Comparison of ENCODE assay signal across 8 mouse cellular contexts in the genomic region with DNA sequence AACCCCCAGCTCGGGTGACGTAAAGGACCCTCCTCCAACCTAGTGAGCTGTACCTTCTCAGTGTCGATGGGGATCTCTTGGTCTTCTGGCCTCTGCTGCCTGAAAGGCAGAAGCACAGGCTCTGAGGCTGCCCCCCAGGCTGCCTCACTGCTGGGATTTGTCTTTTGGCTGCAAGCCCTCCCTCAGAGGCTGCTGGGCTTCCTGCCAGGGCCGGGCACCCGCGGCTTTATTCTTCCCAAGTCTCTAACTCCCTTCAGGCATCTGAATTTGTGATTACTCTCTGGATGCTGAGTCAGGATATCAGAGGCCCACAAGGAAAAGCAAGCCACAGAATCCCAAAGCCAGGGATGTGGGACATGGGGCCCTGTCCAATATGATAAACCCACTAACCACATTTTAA. TPM values are rescaled to one million over a fixed set of nuclear protein-coding genes. Genes with fewer than 3 reads are reported as not detected.
A peak's percentile ranks its signal among the peaks of the same experiment; 100 is the strongest.
DNase-seq lines count a peak whose midpoint lies in the region; ATAC-seq lines count a peak whose summit lies in the region.
"Had no signal": no experiment of that assay in that cellular context is flagged by ENCODE, and none has a peak within 500 bp of the region (broad histone marks: within the 10 kb centered on the region; RNA-seq: fewer than 3 reads in every experiment).

No protein-coding gene starts in this region.

- 18% methylated on average over 6 of the region's 6 CpGs for WGBS in midbrain, embryonic 13.5 days
- 26% methylated on average over 6 of the region's 6 CpGs for WGBS in midbrain, embryonic 10.5 days

- H3K27me3 ChIP-seq in midbrain, embryonic 13.5 days, result peaks cover 54% of the 10 kb centered on the region
- peaks cover 60% of the 10 kb centered on the region for H3K27me3 ChIP-seq in midbrain, embryonic 10.5 days (ENCODE audit: low read depth, poor library complexity, severe bottlenecking)

- ATAC-seq in midbrain, embryonic 13.5 days, result peak; percentile 62
- ATAC-seq in frontal cortex, adult (ENCODE audit: low TSS enrichment), result peak; percentile 15; the same call in 1 of the 2 replicates

- DNase-seq in midbrain, embryonic 10.5 days (ENCODE audit: low spot score), result no peak
- DNase-seq in cerebellum, adult 8-10 months, result peak; percentile 80
- peak; percentile 77 to 87 for DNase-seq in layer of hippocampus, postnatal 14 days (ENCODE audit: low spot score in 2 of 2)
- DNase-seq in ovary, postnatal 36 days (ENCODE audit: low spot score), result peak; percentile 65
- no peak for DNase-seq in thymus, postnatal 0 days (ENCODE audit: low spot score)

- peaks cover 29% of the 10 kb centered on the region for H3K4me1 ChIP-seq in midbrain, embryonic 13.5 days (replicated peaks)
- peaks cover 24% of the 10 kb centered on the region for H3K4me1 ChIP-seq in midbrain, embryonic 10.5 days

- H3K9ac ChIP-seq in midbrain, embryonic 13.5 days (replicated peaks), result no peak overlapping the region

- H3K9me3 ChIP-seq in midbrain, embryonic 13.5 days, result no peaks in the 10 kb centered on the region
- no peaks in the 10 kb centered on the region for H3K9me3 ChIP-seq in midbrain, embryonic 10.5 days (replicated peaks)

- peak overlapping the region; percentile 44 for H3K27ac ChIP-seq in midbrain, embryonic 13.5 days
- H3K27ac ChIP-seq in midbrain, embryonic 10.5 days (replicated peaks), result no peak overlapping the region

- no peak overlapping the region for H3K4me3 ChIP-seq in midbrain, embryonic 13.5 days (replicated peaks)
- no peak overlapping the region for H3K4me3 ChIP-seq in midbrain, embryonic 10.5 days

- 0 out of 2 replicates have a peak, but pooled peaks cover 3% of the 10 kb centered on the region for H3K36me3 ChIP-seq in midbrain, embryonic 13.5 days
- H3K36me3 ChIP-seq in midbrain, embryonic 10.5 days, result no peaks in the 10 kb centered on the region

- no peak overlapping the region for H3K4me2 ChIP-seq in midbrain, embryonic 13.5 days (replicated peaks)

RNA-seq across cellular contexts. Expression of gene 1700023F06Rik, which starts 6.7 kb away (rescaled TPM):
- polyA plus RNA-seq in midbrain, embryonic 13.5 days (2015; fragmentation: Nextera tagmentation; extraction: Ambion mirVana), result 0.70 and 0.71 TPM in 2 replicates
- 0.10 and 0.11 TPM in 2 replicates for polyA plus RNA-seq in midbrain, embryonic 10.5 days (2016; fragmentation: Nextera tagmentation; extraction: Ambion mirVana)
- 1 to 10 TPM; 1.4 TPM for total RNA-seq in layer of hippocampus, postnatal 14 days (2021)
- polyA plus RNA-seq in thymus, postnatal 0 days (2015; fragmentation: Nextera tagmentation; extraction: Ambion mirVana), result 0.56 and 0.93 TPM in 2 replicates

RNA-seq across cellular contexts. Expression of gene Spata32, which starts 16.6 kb away (rescaled TPM):
- 0.43 and 0.48 TPM in 2 replicates for polyA plus RNA-seq in midbrain, embryonic 13.5 days (2015; fragmentation: Nextera tagmentation; extraction: Ambion mirVana)
- polyA plus RNA-seq in midbrain, embryonic 10.5 days (2016; fragmentation: Nextera tagmentation; extraction: Ambion mirVana), result not detected in 2 replicates
- total RNA-seq in layer of hippocampus, postnatal 14 days (2021), result 1 to 10 TPM in 1 of 2 experiments, under 1 TPM in 1; 0.69 to 1.4 TPM
- polyA plus RNA-seq in thymus, postnatal 0 days (2015; fragmentation: Nextera tagmentation; extraction: Ambion mirVana), result not detected in 2 replicates
- polyA plus RNA-seq: limb, embryonic 11.5 days had no signal

RNA-seq across cellular contexts. Expression of gene Fmnl1, which starts 30.8 kb away (rescaled TPM):
- 1.7 and 3.7 TPM in 2 replicates for polyA plus RNA-seq in midbrain, embryonic 13.5 days (2015; fragmentation: Nextera tagmentation; extraction: Ambion mirVana)
- 1.1 and 1.2 TPM in 2 replicates for polyA plus RNA-seq in midbrain, embryonic 10.5 days (2016; fragmentation: Nextera tagmentation; extraction: Ambion mirVana)
- total RNA-seq in layer of hippocampus, postnatal 14 days (2021), result 100 to 1,000 TPM; 120 to 128 TPM
- 56.9 and 59.8 TPM in 2 replicates for polyA plus RNA-seq in thymus, postnatal 0 days (2015; fragmentation: Nextera tagmentation; extraction: Ambion mirVana)

Comparison
In these comparisons a context has a peak if more than half of its experiments do, and no peak if none do; other contexts are left out.
1. DNase-seq: peak in cerebellum, adult 8-10 months (single experiment), layer of hippocampus, postnatal 14 days (2 of 2) and ovary, postnatal 36 days (single experiment); none in midbrain, embryonic 10.5 days (single experiment) and thymus, postnatal 0 days (single experiment).
2. RNA of gene Fmnl1, which starts 30.8 kb away (polyA plus RNA-seq): 56.9 to 59.8 TPM in thymus, postnatal 0 days; 1.7 to 3.7 TPM in midbrain, embryonic 13.5 days and 1.1 to 1.2 TPM in midbrain, embryonic 10.5 days; every median in the first group is over 10 times any median in the second.